Mouse (Mus musculus) layer of hippocampus, postnatal 10 days (tissue): ENCODE results near the gene Spam1. TPM values are rescaled to one million over a fixed set of nuclear protein-coding genes. Genes with fewer than 3 reads are reported as not detected.

ENCODE experiments used
- DNase-seq, 2 experiments: peaks; one replicate each; pipeline ENCODE4 v3.0.0; 2021; ENCODE audit warnings: low spot score in 2 of 2
- long read RNA-seq: library from polyadenylated mRNA; stranded (forward); transcript quantifications from one replicate; pipeline ENCODE4 v2.0.0, GENCODE M21; 2023
- total RNA-seq, 2 experiments: library from RNA; stranded (reverse); gene quantifications; 2 replicates each; pipeline ENCODE4 v1.2.3; 2021

The Spam1 gene
- total RNA-seq: not detected
- long read RNA-seq: 0 reads

DNA sequence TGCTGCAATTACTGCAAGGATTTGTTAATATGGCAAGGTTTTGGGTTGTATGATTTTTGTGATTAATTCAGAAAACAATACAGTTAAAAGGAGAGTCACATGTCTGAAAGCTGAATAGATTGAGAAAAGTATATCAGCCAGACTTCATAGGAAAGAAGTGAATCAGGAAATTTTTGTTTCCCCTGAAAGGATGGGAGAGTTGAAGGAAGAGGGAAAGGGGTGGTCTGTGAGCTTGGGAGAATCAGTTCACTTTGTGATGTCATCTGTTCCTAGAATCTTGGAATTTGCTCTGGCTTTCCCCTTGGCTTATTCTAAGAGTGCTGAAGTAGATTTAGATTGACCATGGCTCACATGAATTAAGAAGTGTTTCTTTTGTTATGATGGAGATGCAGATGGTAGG lies at the start of gene Spam1:
Gene Spam1 (plus strand): TSS at position 301 of the 400 bp plus-strand sequence.
- no peak for DNase-seq

DNA sequence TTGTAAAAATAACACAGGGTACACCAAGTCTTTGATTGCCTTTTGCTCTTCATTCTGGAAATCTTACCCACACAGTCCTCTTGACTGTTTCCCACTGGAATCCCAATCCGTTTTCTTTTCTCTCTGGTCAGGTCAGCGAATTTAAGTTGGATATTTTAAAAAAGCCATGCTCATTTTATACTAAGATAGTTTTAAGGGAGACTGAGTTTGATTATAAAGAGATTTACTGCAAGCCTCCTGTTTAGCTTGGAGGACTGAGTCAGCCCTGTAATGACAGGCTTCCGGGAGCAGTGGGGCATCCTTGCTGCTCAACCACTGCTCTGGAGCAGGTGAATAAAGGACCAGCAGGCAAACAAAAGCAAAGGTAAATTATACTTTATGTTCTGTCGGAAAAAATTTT lies 43.0 kb upstream of the Spam1 start, which contains the start of gene Hyal4:
Gene Hyal4 (plus strand): TSS at position 301 of the 400 bp plus-strand sequence.
- no peak for DNase-seq

DNA sequence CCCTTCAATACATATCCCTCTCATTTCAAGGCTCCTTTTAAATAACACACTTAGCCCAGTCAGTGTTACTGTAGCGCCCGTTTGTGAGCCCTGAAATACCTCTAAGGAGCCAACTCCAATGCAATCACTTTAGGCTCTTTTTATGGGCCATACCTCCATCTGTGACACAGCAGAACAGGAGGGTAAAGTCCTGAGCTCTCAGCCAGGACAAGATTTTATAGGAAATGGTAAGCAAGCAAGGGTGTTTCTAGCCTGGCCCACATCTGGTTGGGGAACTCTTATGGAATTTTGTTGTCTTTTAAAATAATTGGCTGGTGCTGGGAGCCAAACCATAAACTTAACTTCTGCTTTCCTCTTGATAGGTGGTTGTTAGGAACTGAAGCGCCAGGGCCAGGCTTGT lies 31.7 kb upstream of the Spam1 start:
- DNase-seq: no peak

DNA sequence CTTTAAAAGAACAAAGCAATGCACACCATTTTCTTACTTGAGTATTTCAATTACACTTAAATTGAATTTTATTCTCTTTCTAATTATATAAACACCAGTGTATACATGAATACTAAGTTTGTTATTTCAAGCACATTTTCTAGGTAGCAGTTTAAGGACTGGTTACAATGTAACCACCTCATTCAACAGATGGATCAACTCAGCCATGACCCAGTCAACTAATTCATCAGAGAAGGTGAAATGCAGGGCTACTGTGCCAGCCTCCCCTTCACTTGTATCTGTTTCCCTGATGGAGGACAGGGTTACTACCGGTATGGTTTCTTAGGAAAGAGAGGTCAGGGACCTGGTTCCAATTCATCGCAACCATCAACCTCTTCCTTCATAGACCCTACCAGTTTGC lies 24.7 kb upstream of the Spam1 start:
- DNase-seq: no peak

DNA sequence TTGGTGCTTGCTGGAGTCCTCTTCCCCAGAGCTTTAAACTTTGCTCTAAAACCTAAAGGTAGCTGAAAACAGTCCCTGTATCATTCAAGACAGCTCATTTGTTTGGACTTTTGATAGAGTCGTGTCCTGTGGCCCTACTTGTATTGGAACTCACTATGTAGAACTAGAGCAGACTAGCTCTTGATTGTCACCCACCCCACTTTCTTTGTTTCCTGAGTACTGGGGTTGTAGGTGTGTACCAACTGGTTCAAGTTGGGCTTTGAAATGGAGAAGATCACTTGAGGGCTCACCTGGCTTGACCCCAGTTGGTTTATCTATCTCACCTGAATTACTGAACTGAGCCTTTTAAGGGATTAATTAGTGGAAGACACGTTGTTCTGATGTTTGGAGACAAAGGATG lies 11.8 kb upstream of the Spam1 start:
- DNase-seq: no peak

DNA sequence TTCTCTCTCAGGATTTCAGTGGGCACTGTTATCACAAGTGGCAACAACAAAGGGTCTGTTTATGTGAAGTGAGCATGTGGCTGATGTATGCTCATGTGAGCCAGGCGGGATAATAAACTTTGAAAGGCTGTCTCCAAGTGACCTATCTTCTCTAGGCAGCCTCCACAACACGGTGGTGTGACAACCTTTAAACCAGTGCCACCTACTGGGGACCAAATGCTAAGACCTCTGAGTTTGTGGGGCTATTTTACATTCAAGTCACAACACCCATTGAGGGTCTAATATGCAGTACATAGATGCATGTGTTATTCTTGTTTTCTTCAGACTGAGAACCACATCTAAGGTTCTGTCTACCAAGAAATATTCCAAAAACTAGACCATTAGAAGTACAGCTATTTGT lies 31.1 kb downstream of the Spam1 start:
- DNase-seq: peak in 1 of 2 experiments; percentile 9

Other genes with a start within 250 kb of the Spam1 start
- gene Lmod2, start 193.4 kb upstream of the Spam1 start, total RNA-seq: not detected
- gene Wasl, start 126.2 kb upstream of the Spam1 start, total RNA-seq: 10 to 100 TPM; 69.3 to 81.8 TPM
- gene Hyal6, start 57.9 kb upstream of the Spam1 start, total RNA-seq: not detected
- gene Hyal4, start 42.9 kb upstream of the Spam1 start, total RNA-seq: not detected
- gene Hyal5, start 66.8 kb downstream of the Spam1 start, total RNA-seq: not detected
- gene Tmem229a, start 165.1 kb downstream of the Spam1 start, total RNA-seq: 10 to 100 TPM; 40.1 to 40.8 TPM